Mouse (Mus musculus): ENCODE measurements around the gene Ppfia2. TPM values are rescaled to one million over a fixed set of nuclear protein-coding genes. Genes with fewer than 3 reads are reported as not detected.

Gene Ppfia2
- polyA plus RNA-seq, 1 experiment from 2014 or later: 1.0 TPM

- no peaks in the 10 kb centered on the region for H3K36me3 ChIP-seq
- no peak for ATAC-seq (ENCODE audit: insufficient read depth, low FRiP score, low read depth)
- 61% methylated on average over 5 of the region's 5 CpGs for WGBS
- H3K4me1 ChIP-seq: no peaks in the 10 kb centered on the region
- no peak overlapping the region for H3K27ac ChIP-seq
- no peak overlapping the region for H3K4me3 ChIP-seq (replicated peaks)
- H3K4me2 ChIP-seq: no peak overlapping the region
- no peaks in the 10 kb centered on the region for H3K27me3 ChIP-seq (replicated peaks)
- no peaks in the 10 kb centered on the region for H3K9me3 ChIP-seq
- H3K9ac ChIP-seq: no peak overlapping the region
Observed at GRCm38 (mm10) chr10:106603319-106603898, 133.3 kb downstream of the Ppfia2 start.

- no peak overlapping the region for H3K27ac ChIP-seq
- no peak for ATAC-seq (ENCODE audit: insufficient read depth, low FRiP score, low read depth)
- no peak overlapping the region for H3K9ac ChIP-seq
- H3K4me2 ChIP-seq: no peak overlapping the region
- H3K4me3 ChIP-seq (replicated peaks): no peak overlapping the region
- no peaks in the 10 kb centered on the region for H3K9me3 ChIP-seq
- H3K27me3 ChIP-seq (replicated peaks): no peaks in the 10 kb centered on the region
- H3K36me3 ChIP-seq: no peaks in the 10 kb centered on the region
- WGBS: 17% methylated on average over 7 of the region's 7 CpGs
- no peaks in the 10 kb centered on the region for H3K4me1 ChIP-seq
Observed at GRCm38 (mm10) chr10:106609177-106609981, 139.2 kb downstream of the Ppfia2 start.

- Histone ChIP-seq H3K9ac (no peak overlapping the region), H3K4me2 (no peak overlapping the region), H3K27ac (no peak overlapping the region), H3K4me3 (replicated peaks) (no peak overlapping the region), H3K9me3 (no peaks in the 10 kb centered on the region), H3K4me1 (no peaks in the 10 kb centered on the region), H3K27me3 (replicated peaks) (no peaks in the 10 kb centered on the region), H3K36me3 (no peaks in the 10 kb centered on the region)
- 88% methylated on average over 3 of the region's 3 CpGs for WGBS
- ATAC-seq (ENCODE audit: insufficient read depth, low FRiP score, low read depth): no peak
Observed at GRCm38 (mm10) chr10:106610222-106610621, 140.1 kb downstream of the Ppfia2 start.

GRCm38 (mm10) chr10:106618194-106618593, 148.1 kb downstream of the Ppfia2 start:
- no peaks in the 10 kb centered on the region for H3K9me3 ChIP-seq
- no peak overlapping the region for H3K4me2 ChIP-seq
- no peaks in the 10 kb centered on the region for H3K4me1 ChIP-seq
- H3K27me3 ChIP-seq (replicated peaks): no peaks in the 10 kb centered on the region
- H3K4me3 ChIP-seq (replicated peaks): no peak overlapping the region
- H3K9ac ChIP-seq: no peak overlapping the region
- H3K36me3 ChIP-seq: no peaks in the 10 kb centered on the region
- no peak overlapping the region for H3K27ac ChIP-seq
- ATAC-seq (ENCODE audit: insufficient read depth, low FRiP score, low read depth): no peak
- WGBS: 47% methylated on average over 1 of the region's 1 CpGs

GRCm38 (mm10) chr10:106620952-106621351, 150.8 kb downstream of the Ppfia2 start:
- H3K27ac ChIP-seq: no peak overlapping the region
- no peak overlapping the region for H3K4me3 ChIP-seq (replicated peaks)
- H3K36me3 ChIP-seq: no peaks in the 10 kb centered on the region
- 88% methylated on average over 1 of the region's 1 CpGs for WGBS
- H3K4me1 ChIP-seq: no peaks in the 10 kb centered on the region
- H3K27me3 ChIP-seq (replicated peaks): no peaks in the 10 kb centered on the region
- no peak overlapping the region for H3K9ac ChIP-seq
- no peak for ATAC-seq (ENCODE audit: insufficient read depth, low FRiP score, low read depth)
- H3K4me2 ChIP-seq: no peak overlapping the region
- H3K9me3 ChIP-seq: no peaks in the 10 kb centered on the region

DNA sequence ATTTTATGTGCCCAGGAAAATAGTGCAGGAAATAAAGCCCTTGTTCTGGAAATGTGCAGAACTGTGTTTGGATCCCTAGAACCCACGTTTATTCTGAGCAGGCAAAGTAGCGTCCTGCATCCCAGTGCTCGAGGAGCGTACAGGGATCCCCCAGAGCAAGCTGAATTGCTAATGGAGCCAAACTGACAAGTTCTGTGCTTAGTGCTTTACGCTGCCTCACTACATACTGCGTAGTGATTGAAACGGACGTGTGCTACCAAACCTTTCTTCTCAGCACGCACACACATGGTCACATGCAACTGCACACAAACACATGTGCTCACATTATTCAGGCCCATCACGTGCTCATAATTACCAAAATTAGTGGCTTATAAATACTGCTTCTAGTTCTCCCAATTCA, 153.2 kb downstream of the Ppfia2 start:
- WGBS: 87% methylated on average over 10 of the region's 10 CpGs
- Histone ChIP-seq H3K9ac (no peak overlapping the region), H3K27me3 (replicated peaks) (no peaks in the 10 kb centered on the region), H3K4me3 (replicated peaks) (no peak overlapping the region), H3K27ac (no peak overlapping the region), H3K4me2 (no peak overlapping the region), H3K4me1 (no peaks in the 10 kb centered on the region), H3K9me3 (no peaks in the 10 kb centered on the region), H3K36me3 (no peaks in the 10 kb centered on the region)
- ATAC-seq (ENCODE audit: insufficient read depth, low FRiP score, low read depth): no peak

DNA sequence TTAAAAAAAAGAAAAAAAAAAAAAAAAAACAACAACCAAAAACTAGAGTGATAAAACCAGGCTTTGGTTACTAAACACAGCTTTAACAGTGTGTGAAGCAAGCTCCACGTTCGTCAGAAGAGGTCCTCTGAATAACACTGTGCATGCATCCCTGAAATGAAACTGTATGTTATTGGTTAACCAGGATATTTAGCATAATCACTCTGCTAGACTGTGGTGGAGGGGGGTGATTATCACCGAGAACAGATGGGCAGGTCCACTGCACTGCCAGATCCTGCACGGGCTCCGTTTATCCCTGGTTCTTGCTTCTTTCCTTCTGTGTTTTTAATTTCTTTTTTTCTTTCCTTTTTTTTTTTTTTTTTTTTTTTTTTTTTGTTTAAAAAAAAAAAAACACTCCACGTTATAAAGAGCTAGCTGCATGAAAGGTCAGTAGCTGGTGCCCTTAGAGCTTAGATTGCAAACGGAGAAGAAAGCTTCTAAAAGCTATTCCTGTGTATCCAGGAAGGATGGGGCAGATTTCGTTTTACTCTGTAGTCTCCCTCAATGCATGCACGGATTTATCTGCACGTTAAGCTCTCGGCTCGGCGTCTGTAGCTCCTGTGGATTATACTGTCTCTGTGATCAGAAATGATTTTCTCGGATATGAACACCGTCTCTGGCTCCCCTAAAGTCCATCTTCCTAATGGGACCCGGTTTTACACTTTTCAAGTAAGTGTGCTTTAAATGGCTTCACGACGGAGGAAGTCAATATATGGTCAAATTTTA, 162.2 kb downstream of the Ppfia2 start:
- Histone ChIP-seq H3K9me3 (no peaks in the 10 kb centered on the region), H3K4me3 (replicated peaks) (peak overlapping the region; percentile 36), H3K27ac (no peak overlapping the region), H3K9ac (no peak overlapping the region), H3K36me3 (no peaks in the 10 kb centered on the region), H3K27me3 (replicated peaks) (no peaks in the 10 kb centered on the region), H3K4me1 (no peaks in the 10 kb centered on the region), H3K4me2 (peak overlapping the region; percentile 53)
- 23% methylated on average over 18 of the region's 18 CpGs for WGBS
- peak; percentile 66; the same call in 1 of the 2 replicates for ATAC-seq (ENCODE audit: insufficient read depth, low FRiP score, low read depth)

GRCm38 (mm10) chr10:106633898-106634297, 163.8 kb downstream of the Ppfia2 start:
- 50% methylated on average over 7 of the region's 7 CpGs for WGBS
- no peak overlapping the region for H3K9ac ChIP-seq
- H3K4me1 ChIP-seq: no peaks in the 10 kb centered on the region
- H3K9me3 ChIP-seq: no peaks in the 10 kb centered on the region
- no peak overlapping the region for H3K4me2 ChIP-seq
- no peak overlapping the region for H3K4me3 ChIP-seq (replicated peaks)
- H3K27ac ChIP-seq: no peak overlapping the region
- H3K36me3 ChIP-seq: no peaks in the 10 kb centered on the region
- no peaks in the 10 kb centered on the region for H3K27me3 ChIP-seq (replicated peaks)
- ATAC-seq (ENCODE audit: insufficient read depth, low FRiP score, low read depth): no peak

- WGBS: 90% methylated on average over 4 of the region's 4 CpGs
- H3K9ac ChIP-seq: no peak overlapping the region
- H3K4me1 ChIP-seq: no peaks in the 10 kb centered on the region
- H3K27me3 ChIP-seq (replicated peaks): no peaks in the 10 kb centered on the region
- H3K9me3 ChIP-seq: no peaks in the 10 kb centered on the region
- no peak overlapping the region for H3K4me3 ChIP-seq (replicated peaks)
- ATAC-seq (ENCODE audit: insufficient read depth, low FRiP score, low read depth): no peak
- H3K36me3 ChIP-seq: no peaks in the 10 kb centered on the region
- no peak overlapping the region for H3K27ac ChIP-seq
- H3K4me2 ChIP-seq: no peak overlapping the region
Observed at GRCm38 (mm10) chr10:106652276-106652675, 182.1 kb downstream of the Ppfia2 start.

DNA sequence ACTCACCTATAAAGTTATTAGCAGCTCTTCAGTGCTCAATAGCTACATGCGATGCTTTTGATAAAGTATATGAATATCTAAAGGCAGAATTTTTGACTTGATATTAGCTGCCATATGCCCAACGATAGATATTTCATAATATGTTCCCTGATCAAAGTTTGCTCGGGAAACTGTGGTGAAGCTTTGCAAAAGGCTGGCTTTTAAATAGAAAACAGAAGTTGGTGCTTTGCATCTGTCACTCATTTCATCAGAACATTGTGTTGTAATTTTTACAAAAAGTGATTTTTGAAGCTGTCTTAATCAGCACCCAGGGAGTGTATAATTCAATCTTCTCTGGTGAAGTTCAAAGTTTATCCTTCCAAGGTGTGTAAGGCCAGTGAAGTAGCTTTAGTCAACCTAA, 195.1 kb downstream of the Ppfia2 start:
- Histone ChIP-seq H3K4me1 (no peaks in the 10 kb centered on the region), H3K9ac (no peak overlapping the region), H3K9me3 (no peaks in the 10 kb centered on the region), H3K27me3 (replicated peaks) (no peaks in the 10 kb centered on the region), H3K4me3 (replicated peaks) (no peak overlapping the region), H3K4me2 (no peak overlapping the region), H3K27ac (no peak overlapping the region), H3K36me3 (no peaks in the 10 kb centered on the region)
- WGBS: 84% methylated on average over 3 of the region's 3 CpGs
- ATAC-seq (ENCODE audit: insufficient read depth, low FRiP score, low read depth): no peak

- Histone ChIP-seq H3K36me3 (no peaks in the 10 kb centered on the region), H3K4me3 (replicated peaks) (no peak overlapping the region), H3K9ac (no peak overlapping the region), H3K9me3 (no peaks in the 10 kb centered on the region), H3K27ac (no peak overlapping the region), H3K4me2 (no peak overlapping the region), H3K27me3 (replicated peaks) (no peaks in the 10 kb centered on the region), H3K4me1 (no peaks in the 10 kb centered on the region)
- no peak for ATAC-seq (ENCODE audit: insufficient read depth, low FRiP score, low read depth)
- 75% methylated on average over 3 of the region's 3 CpGs for WGBS
Observed at GRCm38 (mm10) chr10:106670170-106670569, 200.0 kb downstream of the Ppfia2 start.

- Histone ChIP-seq H3K36me3 (no peaks in the 10 kb centered on the region), H3K27me3 (replicated peaks) (no peaks in the 10 kb centered on the region), H3K4me2 (no peak overlapping the region), H3K27ac (no peak overlapping the region), H3K4me1 (no peaks in the 10 kb centered on the region), H3K9ac (no peak overlapping the region), H3K4me3 (replicated peaks) (no peak overlapping the region), H3K9me3 (no peaks in the 10 kb centered on the region)
- ATAC-seq (ENCODE audit: insufficient read depth, low FRiP score, low read depth): no peak
- WGBS: 84% methylated on average over 5 of the region's 5 CpGs
Observed at GRCm38 (mm10) chr10:106681395-106681794, 211.3 kb downstream of the Ppfia2 start.

Data from stomach, embryonic 15.5 days (tissue).